In genomic region chr5:124602349-124602748, GRCm38 (mm10) we compare ENCODE assay signal across 7 mouse cellular contexts. TPM values are rescaled to one million over a fixed set of nuclear protein-coding genes. Genes with fewer than 3 reads are reported as not detected.
A peak's percentile ranks its signal among the peaks of the same experiment; 100 is the strongest.
DNase-seq lines count a peak whose midpoint lies in the region; ATAC-seq and TF ChIP-seq lines count a peak whose summit lies in the region.

No protein-coding gene starts in this region.

- H3K4me3 ChIP-seq in intestine, postnatal 0 days (ENCODE audit: low read depth, low read length) = no peak overlapping the region
- no peak overlapping the region for H3K4me3 ChIP-seq in intestine, embryonic 16.5 days (ENCODE audit: low read length)
- no peak overlapping the region for H3K4me3 ChIP-seq in C2C12 (ENCODE audit: insufficient read depth, poor library complexity, severe bottlenecking)
- no peak overlapping the region for H3K4me3 ChIP-seq in MEL (ENCODE audit: control insufficient read depth in 1 of 2, insufficient read depth in 1 of 2, low read depth in 2 of 2, low read length in 2 of 2)

- H3K79me3 ChIP-seq in C2C12 (ENCODE audit: low read depth) = no peaks in the 10 kb centered on the region

- H3K79me2 ChIP-seq in C2C12 (ENCODE audit: control insufficient read depth, insufficient read depth) (no peaks in the 10 kb centered on the region), MEL (ENCODE audit: control insufficient read depth, insufficient read depth, low read length, poor library complexity) (no peaks in the 10 kb centered on the region)

- ATAC-seq in intestine, postnatal 0 days = no peak
- ATAC-seq in intestine, embryonic 16.5 days = no peak

- H3K9me3 ChIP-seq in intestine, postnatal 0 days (ENCODE audit: control insufficient read depth) = no peaks in the 10 kb centered on the region
- H3K9me3 ChIP-seq in intestine, embryonic 16.5 days (ENCODE audit: control insufficient read depth, low read length) = no peaks in the 10 kb centered on the region
- H3K9me3 ChIP-seq in MEL (replicated peaks; ENCODE audit: insufficient read depth, low read length) = no peaks in the 10 kb centered on the region

- peaks cover 4% of the 10 kb centered on the region; the same call in 1 of the 2 replicates for H3K4me1 ChIP-seq in intestine, postnatal 0 days (replicated peaks; ENCODE audit: control insufficient read depth, insufficient read depth, low read length)
- H3K4me1 ChIP-seq in intestine, embryonic 16.5 days (ENCODE audit: control insufficient read depth, insufficient read depth, low read length) = peaks cover 5% of the 10 kb centered on the region
- no peaks in the 10 kb centered on the region for H3K4me1 ChIP-seq in MEL (ENCODE audit: control insufficient read depth in 1 of 2, insufficient read depth in 2 of 2, low read length in 2 of 2)

- TF ChIP-seq POLR2A in MEL (IDR thresholded peaks at IDR 0.05; ENCODE audit: control insufficient read depth in 1 of 2, insufficient read depth in 1 of 2, low read depth in 1 of 2, low read length in 2 of 2, poor library complexity in 1 of 2) = no peak

- no peak overlapping the region for H3K27ac ChIP-seq in intestine, postnatal 0 days (ENCODE audit: low read depth, low read length)
- no peak overlapping the region for H3K27ac ChIP-seq in intestine, embryonic 16.5 days (ENCODE audit: low read length)
- no peak overlapping the region for H3K27ac ChIP-seq in MEL (ENCODE audit: control insufficient read depth, low read depth, low read length)

- 66% methylated on average over 5 of the region's 5 CpGs for WGBS in intestine, postnatal 0 days
- WGBS in intestine, embryonic 16.5 days = 72% methylated on average over 5 of the region's 5 CpGs

- no peak overlapping the region for H3K9ac ChIP-seq in intestine, postnatal 0 days (ENCODE audit: low read depth, low read length)
- H3K9ac ChIP-seq in intestine, embryonic 16.5 days (ENCODE audit: low read depth, low read length) = no peak overlapping the region
- H3K9ac ChIP-seq in MEL (ENCODE audit: control insufficient read depth, low read depth, low read length, poor library complexity, severe bottlenecking) = no peak overlapping the region

- TF ChIP-seq EP300 in MEL (IDR thresholded peaks at IDR 0.05; ENCODE audit: low read depth in 1 of 2, low read length in 2 of 2) = no peak

- H3ac ChIP-seq in C2C12 (ENCODE audit: control insufficient read depth, insufficient read length, low read depth) = no peak overlapping the region

- H3K27me3 ChIP-seq in intestine, postnatal 0 days (replicated peaks; ENCODE audit: control insufficient read depth, insufficient read depth, low read length) = no peaks in the 10 kb centered on the region
- H3K27me3 ChIP-seq in intestine, embryonic 16.5 days (replicated peaks; ENCODE audit: control insufficient read depth, insufficient read depth, low read length) = no peaks in the 10 kb centered on the region
- H3K27me3 ChIP-seq in C2C12 (ENCODE audit: control insufficient read depth, insufficient read depth, insufficient read length) (no peaks in the 10 kb centered on the region), MEL (ENCODE audit: control insufficient read depth in 1 of 2, insufficient read depth in 2 of 2, low read length in 2 of 2) (no peaks in the 10 kb centered on the region)

- no peaks in the 10 kb centered on the region for H3K36me3 ChIP-seq in intestine, postnatal 0 days (ENCODE audit: control insufficient read depth, insufficient read depth)
- no peaks in the 10 kb centered on the region for H3K36me3 ChIP-seq in intestine, embryonic 16.5 days (ENCODE audit: control insufficient read depth, insufficient read depth, low read length)
- H3K36me3 ChIP-seq in C2C12 (ENCODE audit: control insufficient read depth, insufficient read depth) = no peaks in the 10 kb centered on the region
- H3K36me3 ChIP-seq in MEL (ENCODE audit: control insufficient read depth in 1 of 2, insufficient read depth in 2 of 2, low read length in 2 of 2) = no peaks in the 10 kb centered on the region

- peak; percentile 82 for DNase-seq in MEL (ENCODE audit: low read depth, low spot score)
- peak; percentile 47 for DNase-seq in embryo, embryonic 10 days (ENCODE audit: low spot score)
- DNase-seq in layer of hippocampus, postnatal 14 days (ENCODE audit: low spot score in 2 of 2) = peak; percentile 36 to 57
- DNase-seq in right cerebral cortex, postnatal 4 days = peak; percentile 73

- no peak overlapping the region for H3K4me2 ChIP-seq in intestine, postnatal 0 days (replicated peaks; ENCODE audit: low read depth)
- no peak overlapping the region for H3K4me2 ChIP-seq in intestine, embryonic 16.5 days (ENCODE audit: low read depth, low read length)

- TF ChIP-seq CTCF in intestine, postnatal 0 days (IDR thresholded peaks at IDR 0.05; ENCODE audit: low read depth) = peak; percentile 85
- TF ChIP-seq CTCF in C2C12 (IDR thresholded peaks at IDR 0.05; ENCODE audit: control insufficient read depth, insufficient read depth, insufficient read length) (peak; percentile 28), MEL (IDR thresholded peaks at IDR 0.05 in 2 of 3, conservative IDR thresholded peaks at IDR 0.05 in 1 of 3; ENCODE audit: control insufficient read depth in 1 of 3, insufficient read depth in 1 of 3, low read depth in 2 of 3, low read length in 3 of 3, poor library complexity in 1 of 3, severe bottlenecking in 1 of 3) (peak; percentile 79 to 90 (median 83))

- TF ChIP-seq RAD21 in MEL (IDR thresholded peaks at IDR 0.05; ENCODE audit: low read depth, low read length) = peak; percentile 85

TF ChIP-seq in C2C12, 6 proteins besides CTCF, POLR2A, EP300 and RAD21:
- TF ChIP-seq MYOG (IDR thresholded peaks at IDR 0.05; ENCODE audit: control insufficient read depth, extremely low read depth, insufficient read length) (no peak), FOSL1 (IDR thresholded peaks at IDR 0.05; ENCODE audit: insufficient read depth, low read length, poor library complexity, severe bottlenecking) (no peak), MAX (IDR thresholded peaks at IDR 0.05) (no peak), MYOD1 (IDR thresholded peaks at IDR 0.05; ENCODE audit: control insufficient read depth, insufficient read length, low read depth) (no peak), CEBPB (IDR thresholded peaks at IDR 0.05; ENCODE audit: low read depth) (no peak), USF1 (IDR thresholded peaks at IDR 0.05; ENCODE audit: low read depth) (no peak)

TF ChIP-seq in MEL, 35 proteins besides CTCF, POLR2A, EP300 and RAD21 (continues in another document):
- TF ChIP-seq MYB (IDR thresholded peaks at IDR 0.05; ENCODE audit: low read depth, low read length) = no peak
- no peak for TF ChIP-seq POLR2AphosphoS2 (IDR thresholded peaks at IDR 0.05; ENCODE audit: low read length)
- TF ChIP-seq GATA1 (IDR thresholded peaks at IDR 0.05; ENCODE audit: low read depth, low read length) = no peak
- 0 out of 2 replicates have a peak, but pooled peaks have one; percentile 18 for TF ChIP-seq NRF1 (IDR thresholded peaks at IDR 0.05; ENCODE audit: insufficient read depth, low read depth, low read length, poor library complexity, severe bottlenecking)
- TF ChIP-seq TBP (IDR thresholded peaks at IDR 0.05; ENCODE audit: low read depth, low read length) = no peak
- TF ChIP-seq TAL1 (IDR thresholded peaks at IDR 0.05; ENCODE audit: low read length) = no peak
- TF ChIP-seq ZNF384 (IDR thresholded peaks at IDR 0.05; ENCODE audit: low read depth, low read length) = peak; percentile 37; the same call in 1 of the 2 replicates
- peak; percentile 79 for TF ChIP-seq SMC3 (IDR thresholded peaks at IDR 0.05; ENCODE audit: low read depth, low read length)
- TF ChIP-seq CHD2 (IDR thresholded peaks at IDR 0.05; ENCODE audit: low read length) = no peak
- 0 out of 2 replicates have a peak, but pooled peaks have one; percentile 44 for TF ChIP-seq MYC (IDR thresholded peaks at IDR 0.05; ENCODE audit: low read depth, low read length)
- TF ChIP-seq MXI1 (IDR thresholded peaks at IDR 0.05; ENCODE audit: low read depth, low read length) = peak; percentile 26; the same call in 1 of the 2 replicates
- peak; percentile 57; the same call in 1 of the 2 replicates for TF ChIP-seq SIN3A (IDR thresholded peaks at IDR 0.05; ENCODE audit: low read length)
- TF ChIP-seq TCF12 (IDR thresholded peaks at IDR 0.05; ENCODE audit: low read depth, low read length) = no peak

RNA-seq across cellular contexts. Expression of gene Gtf2h3, which starts 23.4 kb away (rescaled TPM):
- polyA plus RNA-seq in intestine, postnatal 0 days (2015; fragmentation: Nextera tagmentation; extraction: Ambion mirVana) = 15.9 and 17.3 TPM in 2 replicates
- 51.2 and 52.2 TPM in 2 replicates for polyA plus RNA-seq in intestine, embryonic 16.5 days (2015; fragmentation: Nextera tagmentation; extraction: Ambion mirVana)
- polyA plus RNA-seq in C2C12 (2012; fragmentation: generic; extraction: Trizol) (34.0 TPM), MEL (2012; ENCODE audit: insufficient read depth in 1 of 2, insufficient read length in 2 of 2, low read depth in 1 of 2, low replicate concordance in 2 of 2, missing spikeins in 1 of 2) (10 to 100 TPM in 1 of 2 experiments, not detected in 1; 86.1 TPM)
- 88.2 and 116 TPM in 2 replicates for total RNA-seq in MEL (2012; rRNA removed)
- total RNA-seq in layer of hippocampus, postnatal 14 days (2021) = 10 to 100 TPM; 28.5 to 33.2 TPM

RNA-seq across cellular contexts. Expression of gene Eif2b1, which starts 23.4 kb away (rescaled TPM):
- 37.3 and 39.0 TPM in 2 replicates for polyA plus RNA-seq in intestine, postnatal 0 days (2015; fragmentation: Nextera tagmentation; extraction: Ambion mirVana)
- polyA plus RNA-seq in intestine, embryonic 16.5 days (2015; fragmentation: Nextera tagmentation; extraction: Ambion mirVana) = 85.5 and 86.6 TPM in 2 replicates
- polyA plus RNA-seq in C2C12 (2012; fragmentation: generic; extraction: Trizol) = 43.0 TPM
- 96.6 and 119 TPM in 2 replicates for total RNA-seq in MEL (2012; rRNA removed)
- polyA plus RNA-seq in MEL (2012; ENCODE audit: insufficient read depth in 1 of 2, insufficient read length in 2 of 2, low read depth in 1 of 2, low replicate concordance in 2 of 2, missing spikeins in 1 of 2) = 100 to 1,000 TPM; 126 to 599 TPM
- total RNA-seq in layer of hippocampus, postnatal 14 days (2021) = 10 to 100 TPM; 43.0 to 43.4 TPM

RNA-seq across cellular contexts. Expression of gene Atp6v0a2, which starts 26.0 kb away (rescaled TPM):
- polyA plus RNA-seq in intestine, postnatal 0 days (2015; fragmentation: Nextera tagmentation; extraction: Ambion mirVana) = 57.5 and 58.5 TPM in 2 replicates
- polyA plus RNA-seq in intestine, embryonic 16.5 days (2015; fragmentation: Nextera tagmentation; extraction: Ambion mirVana) = 61.5 and 67.9 TPM in 2 replicates
- polyA plus RNA-seq in C2C12 (2012; fragmentation: generic; extraction: Trizol) (22.8 TPM), MEL (2012; ENCODE audit: insufficient read depth in 1 of 2, insufficient read length in 2 of 2, low read depth in 1 of 2, low replicate concordance in 2 of 2, missing spikeins in 1 of 2) (10 to 100 TPM in 1 of 2 experiments, not detected in 1; 30.0 TPM)
- 22.3 and 31.0 TPM in 2 replicates for total RNA-seq in MEL (2012; rRNA removed)
- total RNA-seq in layer of hippocampus, postnatal 14 days (2021) = 10 to 100 TPM; 59.3 to 59.9 TPM

RNA-seq across cellular contexts. Expression of gene Ddx55, which starts 49.7 kb away (rescaled TPM):
- polyA plus RNA-seq in intestine, postnatal 0 days (2015; fragmentation: Nextera tagmentation; extraction: Ambion mirVana) = 6.3 and 10.0 TPM in 2 replicates
- polyA plus RNA-seq in intestine, embryonic 16.5 days (2015; fragmentation: Nextera tagmentation; extraction: Ambion mirVana) = 12.5 and 14.5 TPM in 2 replicates
- polyA plus RNA-seq in C2C12 (2012; fragmentation: generic; extraction: Trizol) = 6.9 TPM
- 29.1 and 33.8 TPM in 2 replicates for total RNA-seq in MEL (2012; rRNA removed)
- polyA plus RNA-seq in MEL (2012; ENCODE audit: insufficient read depth in 1 of 2, insufficient read length in 2 of 2, low read depth in 1 of 2, low replicate concordance in 2 of 2, missing spikeins in 1 of 2) = 10 to 100 TPM in 1 of 2 experiments, not detected in 1; 43.2 TPM
- 10 to 100 TPM; 22.8 to 25.5 TPM for total RNA-seq in layer of hippocampus, postnatal 14 days (2021)

Comparison
In these comparisons a context has a peak if more than half of its experiments do, and no peak if none do; other contexts are left out.
1. CTCF ChIP-seq: peak in every context shown above with its lines; median percentile 85 in intestine, postnatal 0 days; 83 in MEL; 28 in C2C12.